Mouse (Mus musculus): Measurements from ENCODE around the gene Arih2.

- TF ChIP-seq POLR2A (IDR thresholded peaks at IDR 0.05; ENCODE audit: insufficient read length, low read depth) (no peak), MAX (IDR thresholded peaks at IDR 0.05; ENCODE audit: low read depth) (no peak), CEBPB (IDR thresholded peaks at IDR 0.05; ENCODE audit: insufficient read depth, poor library complexity, severe bottlenecking) (no peak), REST (IDR thresholded peaks at IDR 0.05; ENCODE audit: insufficient read depth, insufficient read length) (no peak), TCF12 (IDR thresholded peaks at IDR 0.05; ENCODE audit: insufficient read depth, poor library complexity, severe bottlenecking) (no peak), E2F4 (IDR thresholded peaks at IDR 0.05; ENCODE audit: insufficient read depth) (no peak), POLR2AphosphoS2 (IDR thresholded peaks at IDR 0.05; ENCODE audit: insufficient read length, low read depth) (no peak), SRF (IDR thresholded peaks at IDR 0.05; ENCODE audit: control insufficient read depth, insufficient read length, low read depth) (no peak), MYOG (IDR thresholded peaks at IDR 0.05; ENCODE audit: control insufficient read depth in 1 of 3, insufficient read depth in 1 of 3, insufficient read length in 2 of 3, low read depth in 2 of 3) (no peak), USF1 (IDR thresholded peaks at IDR 0.05; ENCODE audit: low read depth) (no peak)
Measured at GRCm38 (mm10) chr9:108579344-108579690, 69.9 kb downstream of the Arih2 start.

Measured in myocyte (in vitro differentiated cells).